Mouse (Mus musculus): ENCODE results near the gene Gm11042.

DNA sequence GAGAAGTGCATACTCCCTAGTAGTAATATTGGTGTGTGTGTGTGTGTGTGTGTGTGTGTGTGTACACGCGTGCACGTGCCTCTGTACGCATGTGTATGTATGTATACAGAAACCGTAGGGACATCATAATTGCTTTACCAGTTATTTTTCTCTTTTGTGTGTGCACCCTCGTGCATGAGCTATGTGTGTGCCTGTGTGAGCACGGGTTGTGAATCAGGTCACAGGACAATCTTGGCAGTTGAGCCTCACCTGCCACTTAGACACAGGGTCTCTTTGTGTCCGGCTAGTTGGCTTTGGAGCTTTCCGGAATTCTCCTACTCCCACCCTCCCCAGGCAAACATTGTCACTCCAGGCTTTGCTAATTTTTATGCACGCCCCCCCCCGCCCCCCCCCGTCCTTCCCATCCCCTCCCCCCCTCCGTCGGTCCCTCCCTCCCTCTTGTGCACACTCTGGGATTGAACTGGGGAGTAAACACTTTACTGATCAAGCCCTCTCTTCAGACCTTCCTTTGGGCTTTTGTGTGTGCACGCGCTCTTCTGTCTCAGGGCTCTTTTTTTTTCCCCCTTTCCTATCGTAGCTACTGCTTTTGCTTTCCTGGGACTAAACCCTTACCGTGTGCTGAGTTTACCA is at the start of gene Gm11042:
- no peak for TF ChIP-seq POLR2A (IDR thresholded peaks at IDR 0.05; ENCODE audit: extremely low read depth, insufficient read depth, low read length)
- no peak for TF ChIP-seq CTCF (IDR thresholded peaks at IDR 0.05; ENCODE audit: low read depth, low read length)

Data from liver, adult 2 months (tissue).